Mouse (Mus musculus): ENCODE measurements around the gene Myh3. TPM values are rescaled to one million over a fixed set of nuclear protein-coding genes. Genes with fewer than 3 reads are reported as not detected.

Gene Myh3
- polyA plus RNA-seq, 1 experiment from 2014 or later, result 0.12 TPM

DNA sequence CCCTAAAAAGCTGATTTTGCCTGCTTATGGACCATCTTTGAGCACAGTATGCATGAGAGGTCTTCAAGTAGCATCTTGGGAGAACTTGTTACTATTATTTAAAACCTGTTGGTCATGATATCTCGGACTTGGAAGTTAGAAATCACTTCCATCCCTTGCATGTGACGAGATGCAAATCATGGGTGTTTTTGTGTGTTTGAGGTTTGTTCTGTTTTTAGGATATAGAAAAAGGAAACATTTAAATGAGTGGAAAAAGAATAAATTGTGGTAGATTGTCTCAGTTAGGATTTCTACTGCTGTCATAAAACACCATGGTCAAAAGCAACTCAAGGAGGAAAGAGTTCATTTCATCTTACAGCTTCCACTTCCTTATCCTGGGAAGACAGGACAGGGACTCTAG lies 57.4 kb downstream of the Myh3 start:
- WGBS, result 93% methylated on average over 2 of the region's 2 CpGs
- Histone ChIP-seq H3K27ac (replicated peaks; ENCODE audit: low read depth, low read length) (no peak overlapping the region), H3K4me2 (ENCODE audit: low read length) (no peak overlapping the region), H3K27me3 (ENCODE audit: control insufficient read depth, insufficient read depth, low read length) (no peaks in the 10 kb centered on the region), H3K9ac (replicated peaks; ENCODE audit: low read length) (no peak overlapping the region), H3K9me3 (ENCODE audit: control insufficient read depth, low read length) (no peaks in the 10 kb centered on the region), H3K36me3 (ENCODE audit: control insufficient read depth, insufficient read depth, low read length) (no peaks in the 10 kb centered on the region), H3K4me1 (ENCODE audit: control insufficient read depth, insufficient read depth, low read length) (no peaks in the 10 kb centered on the region), H3K4me3 (replicated peaks; ENCODE audit: low read depth, low read length) (no peak overlapping the region)
- DNase-seq, result no peak
- ATAC-seq (ENCODE audit: low FRiP score, low TSS enrichment), result no peak

- H3K4me3 ChIP-seq (replicated peaks; ENCODE audit: low read depth, low read length), result no peak overlapping the region
- no peaks in the 10 kb centered on the region for H3K9me3 ChIP-seq (ENCODE audit: control insufficient read depth, low read length)
- H3K9ac ChIP-seq (replicated peaks; ENCODE audit: low read length), result no peak overlapping the region
- 91% methylated on average over 8 of the region's 8 CpGs for WGBS
- no peaks in the 10 kb centered on the region for H3K36me3 ChIP-seq (ENCODE audit: control insufficient read depth, insufficient read depth, low read length)
- H3K4me1 ChIP-seq (ENCODE audit: control insufficient read depth, insufficient read depth, low read length), result no peaks in the 10 kb centered on the region
- no peak overlapping the region for H3K4me2 ChIP-seq (ENCODE audit: low read length)
- ATAC-seq (ENCODE audit: low FRiP score, low TSS enrichment), result no peak
- DNase-seq, result no peak
- no peak overlapping the region for H3K27ac ChIP-seq (replicated peaks; ENCODE audit: low read depth, low read length)
- H3K27me3 ChIP-seq (ENCODE audit: control insufficient read depth, insufficient read depth, low read length), result no peaks in the 10 kb centered on the region
These were observed 61.5 kb downstream of the Myh3 start for GRCm38 (mm10) chr11:67139556-67139955.

GRCm38 (mm10) chr11:67140175-67140574 lies 62.1 kb downstream of the Myh3 start:
- Histone ChIP-seq H3K36me3 (ENCODE audit: control insufficient read depth, insufficient read depth, low read length) (no peaks in the 10 kb centered on the region), H3K27me3 (ENCODE audit: control insufficient read depth, insufficient read depth, low read length) (no peaks in the 10 kb centered on the region), H3K9ac (replicated peaks; ENCODE audit: low read length) (no peak overlapping the region), H3K9me3 (ENCODE audit: control insufficient read depth, low read length) (no peaks in the 10 kb centered on the region), H3K4me2 (ENCODE audit: low read length) (no peak overlapping the region), H3K4me3 (replicated peaks; ENCODE audit: low read depth, low read length) (no peak overlapping the region), H3K27ac (replicated peaks; ENCODE audit: low read depth, low read length) (no peak overlapping the region), H3K4me1 (ENCODE audit: control insufficient read depth, insufficient read depth, low read length) (no peaks in the 10 kb centered on the region)
- 90% methylated on average over 5 of the region's 5 CpGs for WGBS
- no peak for ATAC-seq (ENCODE audit: low FRiP score, low TSS enrichment)
- no peak for DNase-seq

DNA sequence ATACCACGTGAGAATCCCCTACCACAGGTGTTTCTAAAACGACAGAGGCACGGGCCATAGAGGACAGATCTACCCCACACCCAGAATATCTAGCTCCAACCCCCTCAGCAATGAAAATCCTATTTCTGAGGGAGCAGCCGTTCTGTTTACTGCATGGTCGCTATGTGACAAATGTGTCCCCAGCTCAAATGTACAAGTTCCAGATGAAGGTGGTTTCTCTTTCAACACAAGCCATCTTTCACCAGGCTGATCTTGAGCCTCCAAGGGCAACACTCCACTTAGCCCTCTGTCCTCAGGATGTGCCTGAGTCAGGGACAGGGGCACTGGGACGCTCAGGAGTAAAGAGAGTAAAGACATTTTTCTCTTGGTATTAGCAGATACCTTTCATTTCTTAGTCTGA lies 62.9 kb downstream of the Myh3 start:
- DNase-seq (no peak), ATAC-seq (ENCODE audit: low FRiP score, low TSS enrichment) (no peak)
- no peaks in the 10 kb centered on the region for H3K27me3 ChIP-seq (ENCODE audit: control insufficient read depth, insufficient read depth, low read length)
- 85% methylated on average over 6 of the region's 6 CpGs for WGBS
- no peak overlapping the region for H3K27ac ChIP-seq (replicated peaks; ENCODE audit: low read depth, low read length)
- H3K9ac ChIP-seq (replicated peaks; ENCODE audit: low read length), result no peak overlapping the region
- H3K4me2 ChIP-seq (ENCODE audit: low read length), result no peak overlapping the region
- no peaks in the 10 kb centered on the region for H3K36me3 ChIP-seq (ENCODE audit: control insufficient read depth, insufficient read depth, low read length)
- no peak overlapping the region for H3K4me3 ChIP-seq (replicated peaks; ENCODE audit: low read depth, low read length)
- no peaks in the 10 kb centered on the region for H3K9me3 ChIP-seq (ENCODE audit: control insufficient read depth, low read length)
- no peaks in the 10 kb centered on the region for H3K4me1 ChIP-seq (ENCODE audit: control insufficient read depth, insufficient read depth, low read length)

DNA sequence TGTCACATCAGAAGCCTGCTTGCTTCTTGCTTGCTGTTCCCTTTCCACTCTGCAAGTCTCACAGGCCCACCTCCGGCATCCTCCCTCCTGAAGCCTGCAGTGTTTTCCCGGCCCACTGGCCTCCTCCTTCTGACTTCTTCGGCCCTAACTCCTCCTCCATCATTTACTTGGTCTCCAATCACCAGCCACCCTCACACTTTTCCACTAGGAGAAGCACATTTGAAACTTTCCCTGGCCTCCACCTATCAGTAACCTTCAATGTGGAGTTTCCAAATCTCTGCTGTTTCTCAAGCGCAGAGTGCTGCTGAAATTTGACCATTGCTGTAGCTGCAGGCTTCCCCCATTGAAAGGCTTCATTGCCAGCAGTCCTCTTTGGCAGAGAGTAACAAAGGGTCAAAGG lies 63.9 kb downstream of the Myh3 start:
- H3K4me3 ChIP-seq (replicated peaks; ENCODE audit: low read depth, low read length), result no peak overlapping the region
- H3K27me3 ChIP-seq (ENCODE audit: control insufficient read depth, insufficient read depth, low read length), result no peaks in the 10 kb centered on the region
- H3K36me3 ChIP-seq (ENCODE audit: control insufficient read depth, insufficient read depth, low read length), result no peaks in the 10 kb centered on the region
- no peaks in the 10 kb centered on the region for H3K4me1 ChIP-seq (ENCODE audit: control insufficient read depth, insufficient read depth, low read length)
- no peaks in the 10 kb centered on the region for H3K9me3 ChIP-seq (ENCODE audit: control insufficient read depth, low read length)
- no peak overlapping the region for H3K9ac ChIP-seq (replicated peaks; ENCODE audit: low read length)
- no peak overlapping the region for H3K4me2 ChIP-seq (ENCODE audit: low read length)
- WGBS, result 75% methylated on average over 4 of the region's 4 CpGs
- H3K27ac ChIP-seq (replicated peaks; ENCODE audit: low read depth, low read length), result no peak overlapping the region
- ATAC-seq (ENCODE audit: low FRiP score, low TSS enrichment), result no peak
- no peak for DNase-seq

GRCm38 (mm10) chr11:67143065-67143464 lies 65.0 kb downstream of the Myh3 start:
- Histone ChIP-seq H3K9me3 (ENCODE audit: control insufficient read depth, low read length) (no peaks in the 10 kb centered on the region), H3K4me3 (replicated peaks; ENCODE audit: low read depth, low read length) (no peak overlapping the region), H3K4me1 (ENCODE audit: control insufficient read depth, insufficient read depth, low read length) (no peaks in the 10 kb centered on the region), H3K36me3 (ENCODE audit: control insufficient read depth, insufficient read depth, low read length) (no peaks in the 10 kb centered on the region), H3K9ac (replicated peaks; ENCODE audit: low read length) (no peak overlapping the region), H3K27me3 (ENCODE audit: control insufficient read depth, insufficient read depth, low read length) (no peaks in the 10 kb centered on the region), H3K27ac (replicated peaks; ENCODE audit: low read depth, low read length) (no peak overlapping the region), H3K4me2 (ENCODE audit: low read length) (no peak overlapping the region)
- DNase-seq (no peak), ATAC-seq (ENCODE audit: low FRiP score, low TSS enrichment) (no peak)
- 83% methylated on average over 5 of the region's 5 CpGs for WGBS

DNA sequence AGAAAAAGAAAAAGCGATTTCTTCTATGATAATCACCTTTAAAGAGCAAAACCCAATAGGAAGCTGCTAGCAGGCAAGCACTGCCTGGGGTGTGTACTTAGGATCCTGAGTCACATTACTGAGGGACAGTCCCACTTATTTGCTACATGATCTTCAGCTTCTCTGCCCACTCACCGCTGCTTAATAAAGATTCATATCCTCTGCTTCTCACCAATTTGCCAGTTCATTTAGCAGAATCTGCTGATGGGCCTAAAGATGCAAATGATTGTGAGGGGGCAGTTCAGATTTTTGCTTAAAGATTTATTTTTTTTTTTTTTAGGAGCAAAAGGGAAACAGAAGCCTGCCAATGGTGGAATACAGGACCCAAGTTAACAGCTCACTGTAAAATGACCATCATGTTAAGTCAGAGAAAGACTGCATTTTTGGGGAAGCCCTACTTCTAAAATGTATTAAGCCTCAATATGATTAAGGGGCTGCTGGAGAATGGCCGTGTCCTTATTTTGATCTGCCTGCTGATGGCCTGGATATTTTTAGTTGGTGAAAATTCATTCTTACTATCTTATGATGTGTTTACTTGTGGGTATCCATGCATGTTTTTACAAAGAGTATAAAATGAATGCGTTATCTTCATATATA lies 65.9 kb downstream of the Myh3 start:
- no peak overlapping the region for H3K4me2 ChIP-seq (ENCODE audit: low read length)
- H3K27ac ChIP-seq (replicated peaks; ENCODE audit: low read depth, low read length), result no peak overlapping the region
- DNase-seq, result no peak
- no peaks in the 10 kb centered on the region for H3K4me1 ChIP-seq (ENCODE audit: control insufficient read depth, insufficient read depth, low read length)
- no peaks in the 10 kb centered on the region for H3K27me3 ChIP-seq (ENCODE audit: control insufficient read depth, insufficient read depth, low read length)
- no peak overlapping the region for H3K9ac ChIP-seq (replicated peaks; ENCODE audit: low read length)
- no peak overlapping the region for H3K4me3 ChIP-seq (replicated peaks; ENCODE audit: low read depth, low read length)
- 90% methylated on average over 4 of the region's 4 CpGs for WGBS
- H3K36me3 ChIP-seq (ENCODE audit: control insufficient read depth, insufficient read depth, low read length), result no peaks in the 10 kb centered on the region
- ATAC-seq (ENCODE audit: low FRiP score, low TSS enrichment), result no peak
- H3K9me3 ChIP-seq (ENCODE audit: control insufficient read depth, low read length), result no peaks in the 10 kb centered on the region

DNA sequence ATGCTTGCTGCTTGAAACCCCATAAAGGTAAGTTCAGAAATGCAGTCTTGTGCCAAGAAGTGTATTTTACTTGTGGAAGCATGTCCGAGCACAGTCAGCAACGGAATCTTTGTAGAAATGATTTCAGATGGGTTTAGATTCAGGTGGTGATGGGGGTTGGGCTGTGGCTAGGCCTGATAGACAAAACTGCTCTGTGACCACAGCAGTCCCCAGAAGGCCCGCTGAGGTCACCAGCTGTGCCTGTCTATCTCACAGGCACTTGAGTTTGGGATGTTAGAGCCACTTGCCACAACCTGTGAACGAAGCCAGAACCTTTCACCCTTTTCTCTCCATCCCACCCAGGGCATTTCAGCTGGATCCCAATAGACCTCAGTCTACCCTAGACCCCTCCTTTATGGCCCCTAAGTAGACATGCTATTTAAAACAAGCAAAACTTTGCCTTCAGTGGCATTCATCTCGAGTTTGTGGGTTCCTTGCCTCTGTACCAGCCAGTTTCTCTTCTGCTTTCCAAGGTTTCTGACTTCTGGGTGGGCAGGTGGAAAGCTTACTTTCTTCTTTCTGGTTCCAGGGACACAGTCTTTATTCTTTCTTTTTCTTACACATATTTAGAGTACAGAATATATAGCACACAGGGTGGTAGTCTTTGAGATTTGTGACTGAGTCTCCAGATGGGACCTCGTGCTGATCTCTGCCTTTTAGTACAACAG lies 66.6 kb downstream of the Myh3 start:
- no peak for ATAC-seq (ENCODE audit: low FRiP score, low TSS enrichment)

More for the DNA sequence above, 66.6 kb downstream of the Myh3 start:
- no peak for DNase-seq
- no peaks in the 10 kb centered on the region for H3K4me1 ChIP-seq (ENCODE audit: control insufficient read depth, insufficient read depth, low read length)
- no peak overlapping the region for H3K4me2 ChIP-seq (ENCODE audit: low read length)
- H3K9me3 ChIP-seq (ENCODE audit: control insufficient read depth, low read length), result no peaks in the 10 kb centered on the region
- no peaks in the 10 kb centered on the region for H3K27me3 ChIP-seq (ENCODE audit: control insufficient read depth, insufficient read depth, low read length)
- H3K9ac ChIP-seq (replicated peaks; ENCODE audit: low read length), result no peak overlapping the region
- WGBS, result 77% methylated on average over 6 of the region's 6 CpGs
- no peak overlapping the region for H3K4me3 ChIP-seq (replicated peaks; ENCODE audit: low read depth, low read length)
- H3K36me3 ChIP-seq (ENCODE audit: control insufficient read depth, insufficient read depth, low read length), result no peaks in the 10 kb centered on the region
- no peak overlapping the region for H3K27ac ChIP-seq (replicated peaks; ENCODE audit: low read depth, low read length)

All from midbrain, embryonic 14.5 days (tissue).